Mouse (Mus musculus) 416B (cell line): ENCODE data around the gene Slc4a8.
A peak's percentile ranks its signal among the peaks of the same experiment; 100 is the strongest.
"Not testable (repeated sequence)": the region's sequence is repeated elsewhere in the genome, so short reads cannot be mapped to it uniquely, and the experiment has no call there.

Experiments used
- DNase-seq: peaks from one replicate; pipeline ENCODE4 v3.0.0; 2011; ENCODE audit warnings: low read depth

Slc4a8 gene

GRCm38 (mm10) chr15:100743238-100743637 lies 18.3 kb upstream of the Slc4a8 start:
- DNase-seq = peak; percentile 53

- peak; percentile 27 for DNase-seq
Observed at GRCm38 (mm10) chr15:100746478-100747120, 14.9 kb upstream of the Slc4a8 start.

GRCm38 (mm10) chr15:100747121-100747963 lies 14.2 kb upstream of the Slc4a8 start:
- peak; percentile 94 for DNase-seq

- DNase-seq = no peak
Observed at GRCm38 (mm10) chr15:100748584-100748983, 13.0 kb upstream of the Slc4a8 start.

GRCm38 (mm10) chr15:100749751-100750538 lies 11.6 kb upstream of the Slc4a8 start:
- DNase-seq = peak; percentile 90

GRCm38 (mm10) chr15:100752439-100752838 lies 9.1 kb upstream of the Slc4a8 start:
- DNase-seq = peak; percentile 56

GRCm38 (mm10) chr15:100753045-100753444 lies 8.5 kb upstream of the Slc4a8 start:
- DNase-seq = no peak

GRCm38 (mm10) chr15:100754041-100754440 lies 7.5 kb upstream of the Slc4a8 start:
- peak; percentile 56 for DNase-seq

- DNase-seq = peak; percentile 80
Observed at GRCm38 (mm10) chr15:100754805-100755497, 6.6 kb upstream of the Slc4a8 start.

- DNase-seq = no peak
Observed at GRCm38 (mm10) chr15:100755498-100755859, 6.1 kb upstream of the Slc4a8 start.

- no peak for DNase-seq
Observed at GRCm38 (mm10) chr15:100755881-100756624, 5.5 kb upstream of the Slc4a8 start.

GRCm38 (mm10) chr15:100757527-100757978 lies 4.0 kb upstream of the Slc4a8 start:
- peak; percentile 87 for DNase-seq

GRCm38 (mm10) chr15:100759286-100759685 lies 2.3 kb upstream of the Slc4a8 start:
- DNase-seq = no peak

GRCm38 (mm10) chr15:100761036-100761418 lies 520 bp upstream of the Slc4a8 start:
- DNase-seq = no peak

GRCm38 (mm10) chr15:100762649-100763048 lies 1.1 kb downstream of the Slc4a8 start:
- DNase-seq = no peak

GRCm38 (mm10) chr15:100764163-100764951 lies 2.8 kb downstream of the Slc4a8 start:
- no peak for DNase-seq

- DNase-seq = no peak
Observed at GRCm38 (mm10) chr15:100766826-100767225, 5.3 kb downstream of the Slc4a8 start.

GRCm38 (mm10) chr15:100767851-100768250 lies 6.3 kb downstream of the Slc4a8 start:
- no peak for DNase-seq

- DNase-seq = not testable (repeated sequence)
Observed at GRCm38 (mm10) chr15:100769023-100769422, 7.5 kb downstream of the Slc4a8 start.

GRCm38 (mm10) chr15:100770338-100770737 lies 8.8 kb downstream of the Slc4a8 start:
- DNase-seq = no peak
